Mouse (Mus musculus): Measurements from ENCODE around the gene Pcbp3. TPM values are rescaled to one million over a fixed set of nuclear protein-coding genes. Genes with fewer than 3 reads are reported as not detected.

The Pcbp3 gene
- 5.4 to 11.7 TPM (median 8.9 TPM) in 4 replicates for total RNA-seq (2023)

DNA sequence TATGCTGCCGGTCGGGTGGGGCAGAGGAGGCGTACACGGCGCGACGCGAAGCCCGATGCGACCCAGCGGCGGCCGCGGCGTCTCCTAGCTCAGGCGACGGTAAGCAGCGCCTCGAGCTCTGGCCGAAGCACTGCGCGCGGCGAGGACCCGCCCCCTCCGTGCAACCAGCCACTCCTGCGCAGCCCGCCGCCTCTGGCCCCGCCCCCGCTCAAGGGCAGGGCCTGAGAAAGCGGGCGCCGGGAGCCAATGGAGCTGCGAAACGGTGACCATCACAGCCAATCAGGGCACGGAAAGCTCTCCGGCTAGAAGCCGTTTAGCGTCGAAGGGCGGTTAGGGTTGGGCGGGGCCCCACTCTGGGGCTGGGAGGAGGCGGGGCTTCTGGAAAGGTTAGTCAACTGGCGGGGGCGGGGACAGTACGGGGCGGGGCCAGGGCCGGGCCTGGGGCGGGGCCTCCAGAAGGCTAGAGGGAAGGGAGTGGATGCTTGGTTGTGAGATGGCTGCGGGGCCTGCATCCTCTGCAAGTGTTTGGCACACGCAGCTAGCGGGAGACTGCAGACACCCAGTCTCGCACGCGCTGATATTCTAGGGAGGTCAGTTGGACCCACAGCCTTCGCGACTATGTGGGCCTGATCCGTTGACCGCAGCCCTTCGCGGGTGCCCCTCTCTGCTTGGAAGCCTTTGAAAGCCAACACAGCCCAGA lies at the start of gene Pcbp3:
Pcbp3 (minus strand) TSS at position 98 of the 700 bp plus-strand sequence.

DNA sequence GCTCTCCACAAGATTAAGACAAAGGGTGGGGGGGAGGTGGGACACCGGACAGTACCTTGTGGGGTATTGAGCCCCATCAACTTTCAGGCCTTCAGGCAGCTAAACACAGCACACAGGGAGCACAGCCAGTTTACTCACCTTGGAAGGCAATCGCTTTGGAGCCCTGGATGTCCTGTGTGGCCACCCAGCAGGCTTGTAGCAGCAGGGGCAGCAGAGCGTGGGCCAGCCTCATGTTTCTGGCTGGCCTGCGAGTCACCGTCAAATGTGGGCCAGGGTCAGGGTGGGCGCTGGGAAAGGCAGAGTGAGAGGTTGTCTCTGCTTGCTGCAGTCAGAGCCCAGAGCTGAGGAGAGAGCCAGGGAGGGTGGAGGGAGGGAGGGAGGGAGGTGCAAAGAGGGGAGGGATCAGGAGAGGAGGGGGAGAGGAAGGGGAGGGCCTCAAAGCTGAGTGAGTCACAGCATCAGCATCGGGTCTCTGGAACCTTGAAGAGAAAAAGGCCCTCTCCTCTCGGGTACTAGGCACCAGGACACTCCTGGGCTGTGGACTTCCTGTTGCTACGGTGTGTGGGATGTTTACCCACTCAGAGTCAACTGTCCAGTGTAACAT lies 235.9 kb downstream of the Pcbp3 start, which contains the start of gene Col6a1:
Col6a1 (minus strand) TSS at position 487 of the 604 bp plus-strand sequence.

Other genes with a start within 250 kb of the Pcbp3 start
- 0.17 to 0.21 TPM in 2 of 4 replicates, not detected in the others for gene Col6a1, start 235.7 kb downstream of the Pcbp3 start, total RNA-seq (2023)
- 14.0 to 22.5 TPM (median 14.7 TPM) in 4 replicates for gene Slc19a1, start 70.4 kb upstream of the Pcbp3 start, total RNA-seq (2023)
- gene Col18a1, start 204.7 kb upstream of the Pcbp3 start, total RNA-seq (2023): 0.13 to 0.24 TPM (median 0.17 TPM) in 3 of 4 replicates, not detected in the other

All from B cell, adult 62 days (primary cell).